Mouse (Mus musculus) forebrain, embryonic 11.5 days (tissue): ENCODE results near the gene Zbtb3. TPM values are rescaled to one million over a fixed set of nuclear protein-coding genes. Genes with fewer than 3 reads are reported as not detected.

Experiments used
- ATAC-seq: fragments of 200-750 bp; cut with Nextera tagmentation; replicated peaks from 2 replicates; pipeline ENCODE4 v1.8.0; 2017; ENCODE audit warnings: moderate TSS enrichment; ENCODE audit not compliant: low FRiP score
- DNase-seq: peaks from one replicate; pipeline ENCODE4 v3.0.0-alpha.2; 2017; ENCODE audit warnings: low spot score
- H3K27ac ChIP-seq: fragments of 300-500 bp; sonication (generic); 2 replicates; pipeline ENCODE4 v1.5.1; 2014; ENCODE audit warnings: low read depth, low read length
- H3K27me3 ChIP-seq: fragments of 300-500 bp; sonication (generic); 2 replicates; pipeline ENCODE4 v1.6.1; 2014; ENCODE audit warnings: mild to moderate bottlenecking, low read length, mixed read lengths; ENCODE audit not compliant: control insufficient read depth, insufficient read depth
- H3K36me3 ChIP-seq: fragments of 300-500 bp; sonication (generic); 2 replicates; pipeline ENCODE4 v1.6.1; 2014; ENCODE audit warnings: mild to moderate bottlenecking, low read length, moderate library complexity, mixed read lengths; ENCODE audit not compliant: control insufficient read depth, insufficient read depth
- H3K4me1 ChIP-seq: fragments of 300-500 bp; sonication (generic); replicated peaks from 2 replicates; pipeline ENCODE4 v1.6.1; 2014; ENCODE audit warnings: low read length, mixed read lengths; ENCODE audit not compliant: control insufficient read depth, insufficient read depth
- H3K4me2 ChIP-seq: fragments of 300-500 bp; sonication (generic); 2 replicates; pipeline ENCODE4 v1.6.1; 2014; ENCODE audit warnings: low read depth, mild to moderate bottlenecking, low read length, moderate library complexity, mixed read lengths; ENCODE audit not compliant: severe bottlenecking
- H3K4me3 ChIP-seq: fragments of 300-500 bp; sonication (generic); 2 replicates; pipeline ENCODE4 v1.5.1; 2014; ENCODE audit warnings: low read depth, low read length
- H3K9ac ChIP-seq: fragments of 300-500 bp; sonication (generic); 2 replicates; pipeline ENCODE4 v1.6.1; 2014; ENCODE audit warnings: low read length
- H3K9me3 ChIP-seq: fragments of 300-500 bp; sonication (generic); 2 replicates; pipeline ENCODE4 v1.6.1; 2016; ENCODE audit warnings: low read length, mixed read lengths; ENCODE audit not compliant: control insufficient read depth
- WGBS: fragments of 180-500 bp; shearing (Covaris S2); extraction: QIAGEN DNeasy Blood & Tissue Kit; methylation state at CpG from one replicate; pipeline ENCODE4 v1.1.7; 2014; 5-methylcytosine and 5-hydroxymethylcytosine counted together
- polyA plus RNA-seq: library from polyadenylated mRNA; unstranded; fragments of >200 nt; fragmentation: Nextera tagmentation; extraction: Ambion mirVana; gene quantifications from 2 replicates; pipeline ENCODE4 v1.2.1, GENCODE M21; 2014

Gene Zbtb3
- polyA plus RNA-seq, 1 experiment from 2014 or later, result 5.9 TPM

GRCm38 (mm10) chr19:8818301-8818798 lies 16.0 kb downstream of the Zbtb3 start:
- Histone ChIP-seq H3K36me3 (peaks cover 7% of the 10 kb centered on the region; the same call in 1 of the 2 replicates), H3K4me3 (peak overlapping the region; percentile 100), H3K27me3 (no peaks in the 10 kb centered on the region), H3K27ac (peak overlapping the region; percentile 99), H3K9me3 (no peaks in the 10 kb centered on the region), H3K9ac (peak overlapping the region; percentile 70), H3K4me1 (peaks cover 20% of the 10 kb centered on the region), H3K4me2 (peak overlapping the region; percentile 79)
- no peak for DNase-seq
- WGBS, result 34% methylated on average over 14 of the region's 14 CpGs
- ATAC-seq, result no peak

- peaks cover 9% of the 10 kb centered on the region; the same call in 1 of the 2 replicates for H3K36me3 ChIP-seq
- peak within 1 kb of the TSS; percentile 98 for H3K9ac ChIP-seq
- ATAC-seq, result peak; percentile 93
- peak within 1 kb of the TSS; percentile 79 for H3K4me2 ChIP-seq
- under 1% methylated on average over 33 of the region's 33 CpGs for WGBS
- H3K4me3 ChIP-seq, result peak within 1 kb of the TSS; percentile 100
- H3K27ac ChIP-seq, result peak within 1 kb of the TSS; percentile 99
- H3K9me3 ChIP-seq, result no peaks in the 10 kb centered on the region
- no peaks in the 10 kb centered on the region for H3K27me3 ChIP-seq
- H3K4me1 ChIP-seq, result peaks cover 20% of the 10 kb centered on the region
- DNase-seq, result peak; percentile 97
Observed at GRCm38 (mm10) chr19:8818801-8819595, 16.6 kb downstream of the Zbtb3 start, which contains the start of gene Ttc9c. Gene Ttc9c, minus strand, starts transcription at chr19:8819333.

GRCm38 (mm10) chr19:8819596-8820423 lies 17.5 kb downstream of the Zbtb3 start, which contains the start of gene Hnrnpul2:
Gene Hnrnpul2, plus strand, starts transcription at chr19:8820010.
- H3K4me1 ChIP-seq, result peaks cover 20% of the 10 kb centered on the region
- H3K4me3 ChIP-seq, result peak within 1 kb of the TSS; percentile 100
- peak within 1 kb of the TSS; percentile 98 for H3K9ac ChIP-seq
- DNase-seq (peak; percentile 97), ATAC-seq (peak; percentile 96)
- H3K9me3 ChIP-seq, result no peaks in the 10 kb centered on the region
- H3K36me3 ChIP-seq, result peaks cover 7% of the 10 kb centered on the region; the same call in 1 of the 2 replicates
- under 1% methylated on average over 83 of the region's 83 CpGs for WGBS
- H3K27me3 ChIP-seq, result no peaks in the 10 kb centered on the region
- peak within 1 kb of the TSS; percentile 79 for H3K4me2 ChIP-seq
- H3K27ac ChIP-seq, result peak within 1 kb of the TSS; percentile 99

- Histone ChIP-seq H3K9ac (peak overlapping the region; percentile 98), H3K9me3 (no peaks in the 10 kb centered on the region), H3K27me3 (no peaks in the 10 kb centered on the region), H3K4me3 (peak overlapping the region; percentile 100), H3K36me3 (peaks cover 12% of the 10 kb centered on the region; the same call in 1 of the 2 replicates), H3K4me1 (peaks cover 20% of the 10 kb centered on the region), H3K27ac (peak overlapping the region; percentile 99), H3K4me2 (peak overlapping the region; percentile 79)
- under 1% methylated on average over 48 of the region's 48 CpGs for WGBS
- ATAC-seq, result peak; percentile 29
- no peak for DNase-seq
Observed at GRCm38 (mm10) chr19:8820424-8820956, 18.1 kb downstream of the Zbtb3 start.

GRCm38 (mm10) chr19:8821146-8821545 lies 18.8 kb downstream of the Zbtb3 start:
- Histone ChIP-seq H3K9me3 (no peaks in the 10 kb centered on the region), H3K27me3 (no peaks in the 10 kb centered on the region), H3K4me3 (peak overlapping the region; percentile 100), H3K4me1 (peaks cover 20% of the 10 kb centered on the region), H3K9ac (peak overlapping the region; percentile 98), H3K36me3 (peaks cover 15% of the 10 kb centered on the region), H3K4me2 (peak overlapping the region; percentile 79), H3K27ac (peak overlapping the region; percentile 99; the same call in 1 of the 2 replicates)
- whole genome bisulfite sequencing, result 3% methylated on average over 7 of the region's 7 CpGs
- DNase-seq (no peak), ATAC-seq (no peak)

GRCm38 (mm10) chr19:8822696-8823095 lies 20.3 kb downstream of the Zbtb3 start:
- peaks cover 27% of the 10 kb centered on the region for H3K36me3 ChIP-seq

GRCm38 (mm10) chr19:8829660-8830059 lies 27.3 kb downstream of the Zbtb3 start, which contains the start of gene AC129217.1:
Gene AC129217.1, plus strand, starts transcription at chr19:8829773.
- ATAC-seq (no peak), DNase-seq (no peak)
- no peak within 1 kb of the TSS for H3K27ac ChIP-seq
- H3K9me3 ChIP-seq, result no peaks in the 10 kb centered on the region
- 94% methylated on average over 8 of the region's 8 CpGs for WGBS
- H3K36me3 ChIP-seq, result peaks cover 58% of the 10 kb centered on the region
- no peak within 1 kb of the TSS for H3K4me2 ChIP-seq
- no peaks in the 10 kb centered on the region for H3K27me3 ChIP-seq
- H3K4me1 ChIP-seq, result no peaks in the 10 kb centered on the region
- no peak within 1 kb of the TSS for H3K4me3 ChIP-seq
- H3K9ac ChIP-seq, result no peak within 1 kb of the TSS

More at GRCm38 (mm10) chr19:8822696-8823095, 20.3 kb downstream of the Zbtb3 start:
- WGBS, result 86% methylated on average over 8 of the region's 8 CpGs
- ATAC-seq (no peak), DNase-seq (no peak)
- Histone ChIP-seq H3K27me3 (no peaks in the 10 kb centered on the region), H3K9me3 (no peaks in the 10 kb centered on the region), H3K4me3 (peak overlapping the region; percentile 100; the same call in 1 of the 2 replicates), H3K4me2 (peak overlapping the region; percentile 79), H3K27ac (no peak overlapping the region), H3K9ac (peak overlapping the region; percentile 23; the same call in 1 of the 2 replicates), H3K4me1 (peaks cover 12% of the 10 kb centered on the region; the same call in 1 of the 2 replicates)

- Histone ChIP-seq H3K27ac (no peak overlapping the region), H3K4me1 (no peaks in the 10 kb centered on the region), H3K4me2 (no peak overlapping the region), H3K9ac (no peak overlapping the region), H3K9me3 (no peaks in the 10 kb centered on the region), H3K36me3 (peaks cover 51% of the 10 kb centered on the region), H3K4me3 (no peak overlapping the region), H3K27me3 (no peaks in the 10 kb centered on the region)
- DNase-seq (no peak), ATAC-seq (no peak)
- 94% methylated on average over 8 of the region's 8 CpGs for WGBS
Observed at GRCm38 (mm10) chr19:8830664-8831063, 28.3 kb downstream of the Zbtb3 start.
